Mouse (Mus musculus) forebrain, embryonic 11.5 days (tissue): ENCODE data around the gene Stag3. TPM values are rescaled to one million over a fixed set of nuclear protein-coding genes. Genes with fewer than 3 reads are reported as not detected.

ENCODE experiments used
- ATAC-seq: fragments of 200-750 bp; cut with Nextera tagmentation; replicated peaks from 2 replicates; pipeline ENCODE4 v1.8.0; 2017; ENCODE audit warnings: moderate TSS enrichment; ENCODE audit not compliant: low FRiP score
- DNase-seq: peaks from one replicate; pipeline ENCODE4 v3.0.0-alpha.2; 2017; ENCODE audit warnings: low spot score
- H3K27ac ChIP-seq: fragments of 300-500 bp; sonication (generic); 2 replicates; pipeline ENCODE4 v1.5.1; 2014; ENCODE audit warnings: low read depth, low read length
- H3K27me3 ChIP-seq: fragments of 300-500 bp; sonication (generic); 2 replicates; pipeline ENCODE4 v1.6.1; 2014; ENCODE audit warnings: mild to moderate bottlenecking, low read length, mixed read lengths; ENCODE audit not compliant: control insufficient read depth, insufficient read depth
- H3K36me3 ChIP-seq: fragments of 300-500 bp; sonication (generic); 2 replicates; pipeline ENCODE4 v1.6.1; 2014; ENCODE audit warnings: mild to moderate bottlenecking, low read length, moderate library complexity, mixed read lengths; ENCODE audit not compliant: control insufficient read depth, insufficient read depth
- H3K4me1 ChIP-seq: fragments of 300-500 bp; sonication (generic); replicated peaks from 2 replicates; pipeline ENCODE4 v1.6.1; 2014; ENCODE audit warnings: low read length, mixed read lengths; ENCODE audit not compliant: control insufficient read depth, insufficient read depth
- H3K4me2 ChIP-seq: fragments of 300-500 bp; sonication (generic); 2 replicates; pipeline ENCODE4 v1.6.1; 2014; ENCODE audit warnings: low read depth, mild to moderate bottlenecking, low read length, moderate library complexity, mixed read lengths; ENCODE audit not compliant: severe bottlenecking
- H3K4me3 ChIP-seq: fragments of 300-500 bp; sonication (generic); 2 replicates; pipeline ENCODE4 v1.5.1; 2014; ENCODE audit warnings: low read depth, low read length
- H3K9ac ChIP-seq: fragments of 300-500 bp; sonication (generic); 2 replicates; pipeline ENCODE4 v1.6.1; 2014; ENCODE audit warnings: low read length
- H3K9me3 ChIP-seq: fragments of 300-500 bp; sonication (generic); 2 replicates; pipeline ENCODE4 v1.6.1; 2016; ENCODE audit warnings: low read length, mixed read lengths; ENCODE audit not compliant: control insufficient read depth
- WGBS: fragments of 180-500 bp; shearing (Covaris S2); extraction: QIAGEN DNeasy Blood & Tissue Kit; methylation state at CpG from one replicate; pipeline ENCODE4 v1.1.7; 2014; 5-methylcytosine and 5-hydroxymethylcytosine counted together
- polyA plus RNA-seq: library from polyadenylated mRNA; unstranded; fragments of >200 nt; fragmentation: Nextera tagmentation; extraction: Ambion mirVana; gene quantifications from 2 replicates; pipeline ENCODE4 v1.2.1, GENCODE M21; 2014

Gene Stag3
- polyA plus RNA-seq, 1 experiment from 2014 or later = 5.4 TPM

- Histone ChIP-seq H3K27ac (no peak overlapping the region), H3K4me1 (peaks cover 5% of the 10 kb centered on the region; the same call in 1 of the 2 replicates), H3K9me3 (no peaks in the 10 kb centered on the region), H3K9ac (peak overlapping the region; percentile 90), H3K36me3 (peaks cover 4% of the 10 kb centered on the region; the same call in 1 of the 2 replicates), H3K4me2 (peak overlapping the region; percentile 67), H3K27me3 (no peaks in the 10 kb centered on the region), H3K4me3 (peak overlapping the region; percentile 94)
- ATAC-seq = no peak
- 71% methylated on average over 18 of the region's 18 CpGs for WGBS
- DNase-seq = peak; percentile 33
These were observed 17.3 kb upstream of the Stag3 start for GRCm38 (mm10) chr5:138262582-138263240.

- WGBS = under 1% methylated on average over 68 of the region's 71 CpGs
- DNase-seq = peak; percentile 90
- peak within 1 kb of the TSS; percentile 94 for H3K4me3 ChIP-seq
- peaks cover 4% of the 10 kb centered on the region; the same call in 1 of the 2 replicates for H3K36me3 ChIP-seq
- H3K9me3 ChIP-seq = no peaks in the 10 kb centered on the region
- H3K4me2 ChIP-seq = peak within 1 kb of the TSS; percentile 67
- peak within 1 kb of the TSS; percentile 90 for H3K9ac ChIP-seq
- H3K27me3 ChIP-seq = no peaks in the 10 kb centered on the region
- no peak within 1 kb of the TSS for H3K27ac ChIP-seq
- peak; percentile 92 for ATAC-seq
- peaks cover 5% of the 10 kb centered on the region; the same call in 1 of the 2 replicates for H3K4me1 ChIP-seq
These were observed 16.5 kb upstream of the Stag3 start, which contains the start of gene BC037034 for GRCm38 (mm10) chr5:138263260-138264206. BC037034 (minus strand) TSS chr5:138264033.

DNA sequence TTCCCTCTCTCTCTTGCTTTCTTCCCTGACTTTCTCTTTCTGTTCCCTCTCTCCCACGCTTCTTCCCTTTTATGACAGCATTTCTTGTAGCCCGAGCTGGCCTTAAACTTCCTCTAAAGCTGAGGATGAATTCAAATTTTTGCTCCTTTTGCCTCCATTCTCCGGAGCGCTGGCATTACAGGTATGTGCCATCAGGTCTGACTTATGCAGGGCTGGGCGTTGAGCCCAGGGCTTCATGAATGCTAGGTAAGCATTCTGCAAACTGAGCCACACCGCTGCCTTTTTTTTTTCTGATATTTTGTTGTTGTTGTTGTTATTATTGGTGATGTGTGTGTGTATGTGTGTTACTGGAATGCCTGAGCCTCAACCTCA, 15.8 kb upstream of the Stag3 start:
- Histone ChIP-seq H3K27me3 (no peaks in the 10 kb centered on the region), H3K9ac (peak overlapping the region; percentile 90), H3K9me3 (no peaks in the 10 kb centered on the region), H3K27ac (no peak overlapping the region), H3K36me3 (peaks cover 3% of the 10 kb centered on the region; the same call in 1 of the 2 replicates), H3K4me3 (peak overlapping the region; percentile 94), H3K4me1 (peaks cover 5% of the 10 kb centered on the region; the same call in 1 of the 2 replicates), H3K4me2 (peak overlapping the region; percentile 67)
- 13% methylated on average over 6 of the region's 6 CpGs for WGBS
- no peak for ATAC-seq
- no peak for DNase-seq

DNA sequence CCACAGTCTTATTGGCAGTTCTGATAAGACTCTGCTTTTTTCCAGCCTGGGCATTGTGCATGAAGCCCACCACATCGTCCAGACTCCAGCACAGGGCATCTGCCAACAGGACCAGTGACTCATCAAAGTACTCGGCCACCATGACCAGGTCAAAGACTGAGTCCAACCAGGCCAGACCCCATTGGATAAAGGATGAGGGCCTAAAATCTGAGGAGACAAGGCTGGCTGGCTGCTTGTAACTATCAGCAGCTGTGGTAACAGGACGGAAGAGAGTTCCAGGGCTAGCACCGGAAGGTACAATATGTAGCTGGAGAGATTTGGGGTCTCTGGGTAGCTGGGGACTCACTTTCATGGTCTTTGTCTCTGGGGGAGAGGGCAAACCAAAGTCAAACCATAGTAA, 14.3 kb upstream of the Stag3 start:
- 93% methylated on average over 4 of the region's 4 CpGs for WGBS
- DNase-seq = no peak

DNA sequence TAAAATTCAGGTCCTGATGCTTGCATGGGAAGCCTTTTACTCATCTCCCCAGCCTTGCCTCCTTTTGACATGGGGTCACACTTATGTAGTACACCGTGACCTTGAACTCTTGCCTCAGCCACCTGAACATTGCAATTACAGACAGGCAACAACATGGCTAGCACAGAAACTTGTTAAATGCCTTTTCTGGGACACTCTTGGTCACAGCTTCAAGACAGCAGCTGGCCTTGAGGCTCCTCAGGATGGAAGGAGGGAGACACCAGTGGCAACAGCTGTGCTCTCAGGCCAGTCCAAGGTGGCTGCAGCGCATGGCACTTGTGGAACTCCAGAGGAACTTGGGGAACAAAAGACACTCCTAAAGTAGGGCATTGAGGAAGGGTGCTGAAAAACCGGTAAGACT, 12.9 kb upstream of the Stag3 start:
- DNase-seq (no peak), ATAC-seq (no peak)
- H3K9me3 ChIP-seq = no peaks in the 10 kb centered on the region
- peaks cover 5% of the 10 kb centered on the region; the same call in 1 of the 2 replicates for H3K4me1 ChIP-seq
- no peaks in the 10 kb centered on the region; the same call in 1 of the 2 replicates for H3K27me3 ChIP-seq
- H3K9ac ChIP-seq = no peak overlapping the region
- H3K4me3 ChIP-seq = no peak overlapping the region
- H3K4me2 ChIP-seq = no peak overlapping the region
- no peak overlapping the region for H3K27ac ChIP-seq
- no peaks in the 10 kb centered on the region for H3K36me3 ChIP-seq
- 85% methylated on average over 3 of the region's 3 CpGs for WGBS

More for the DNA sequence above, 14.3 kb upstream of the Stag3 start:
- Histone ChIP-seq H3K4me1 (peaks cover 5% of the 10 kb centered on the region; the same call in 1 of the 2 replicates), H3K9me3 (no peaks in the 10 kb centered on the region), H3K36me3 (no peaks in the 10 kb centered on the region; the same call in 1 of the 2 replicates), H3K9ac (no peak overlapping the region), H3K27me3 (no peaks in the 10 kb centered on the region), H3K4me2 (no peak overlapping the region), H3K27ac (no peak overlapping the region), H3K4me3 (no peak overlapping the region)
- ATAC-seq = no peak

- Histone ChIP-seq H3K4me3 (no peak overlapping the region), H3K4me2 (no peak overlapping the region), H3K36me3 (no peaks in the 10 kb centered on the region), H3K27me3 (no peaks in the 10 kb centered on the region; the same call in 1 of the 2 replicates), H3K4me1 (no peaks in the 10 kb centered on the region; the same call in 1 of the 2 replicates), H3K27ac (no peak overlapping the region), H3K9me3 (no peaks in the 10 kb centered on the region), H3K9ac (no peak overlapping the region)
- DNase-seq (no peak), ATAC-seq (no peak)
- whole genome bisulfite sequencing = 83% methylated on average over 4 of the region's 4 CpGs
These were observed 11.1 kb upstream of the Stag3 start for GRCm38 (mm10) chr5:138268980-138269379.

DNA sequence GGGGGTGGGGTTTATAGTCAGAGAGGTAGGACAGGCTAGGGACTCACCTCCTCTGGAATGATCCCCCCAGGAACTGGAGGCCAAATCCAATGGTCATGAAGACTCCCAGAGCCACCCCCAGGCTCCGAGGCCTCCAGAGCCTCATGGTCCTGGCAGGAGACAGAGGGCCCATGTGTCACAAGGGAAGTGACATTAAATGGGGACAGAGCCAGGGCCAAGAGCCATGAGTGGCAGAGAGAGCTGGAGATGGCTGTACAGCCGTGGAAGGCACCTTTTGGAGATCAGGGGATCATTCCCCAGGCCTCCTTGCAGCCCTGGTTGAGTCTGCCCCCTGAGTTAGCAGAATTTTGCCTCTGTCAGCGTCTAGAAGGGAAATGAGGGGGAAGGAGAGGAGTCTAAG, 8.8 kb upstream of the Stag3 start:
- H3K9me3 ChIP-seq = no peaks in the 10 kb centered on the region
- 43% methylated on average over 3 of the region's 3 CpGs for WGBS
- no peak overlapping the region for H3K4me2 ChIP-seq
- H3K36me3 ChIP-seq = no peaks in the 10 kb centered on the region
- H3K27me3 ChIP-seq = no peaks in the 10 kb centered on the region; the same call in 1 of the 2 replicates
- no peak for DNase-seq
- H3K27ac ChIP-seq = no peak overlapping the region
- peaks cover 17% of the 10 kb centered on the region for H3K4me1 ChIP-seq
- no peak for ATAC-seq
- H3K9ac ChIP-seq = no peak overlapping the region
- no peak overlapping the region for H3K4me3 ChIP-seq

- peak within 1 kb of the TSS; percentile 57 for H3K9ac ChIP-seq
- peaks cover 21% of the 10 kb centered on the region for H3K4me1 ChIP-seq
- peak; percentile 34; the same call in 1 of the 2 replicates for ATAC-seq
- peak within 1 kb of the TSS; percentile 14; the same call in 1 of the 2 replicates for H3K4me3 ChIP-seq
- H3K4me2 ChIP-seq = peak within 1 kb of the TSS; percentile 40; the same call in 1 of the 2 replicates
- DNase-seq = peak; percentile 69
- H3K27me3 ChIP-seq = no peaks in the 10 kb centered on the region; the same call in 1 of the 2 replicates
- no peak within 1 kb of the TSS for H3K27ac ChIP-seq
- H3K36me3 ChIP-seq = no peaks in the 10 kb centered on the region; the same call in 1 of the 2 replicates
- 1% methylated on average over 12 of the region's 12 CpGs for WGBS
- no peaks in the 10 kb centered on the region for H3K9me3 ChIP-seq
These were observed 7.6 kb upstream of the Stag3 start, which contains the start of gene Gal3st4 for GRCm38 (mm10) chr5:138272409-138272923. Gal3st4 (minus strand) TSS chr5:138272840.
